Mouse (Mus musculus) adrenal gland, postnatal 25 days (tissue): ENCODE results near the gene Mzf1. TPM values are rescaled to one million over a fixed set of nuclear protein-coding genes. Genes with fewer than 3 reads are reported as not detected.

Source experiments
- DNase-seq: peaks from one replicate; pipeline ENCODE4 v3.0.0; 2021; ENCODE audit warnings: mixed read lengths
- total RNA-seq: library from RNA; stranded (reverse); gene quantifications from 2 replicates; pipeline ENCODE4 v1.2.3, GENCODE M21; 2021

Mzf1 gene
- total RNA-seq, 1 experiment from 2014 or later = 4.1 TPM

DNA sequence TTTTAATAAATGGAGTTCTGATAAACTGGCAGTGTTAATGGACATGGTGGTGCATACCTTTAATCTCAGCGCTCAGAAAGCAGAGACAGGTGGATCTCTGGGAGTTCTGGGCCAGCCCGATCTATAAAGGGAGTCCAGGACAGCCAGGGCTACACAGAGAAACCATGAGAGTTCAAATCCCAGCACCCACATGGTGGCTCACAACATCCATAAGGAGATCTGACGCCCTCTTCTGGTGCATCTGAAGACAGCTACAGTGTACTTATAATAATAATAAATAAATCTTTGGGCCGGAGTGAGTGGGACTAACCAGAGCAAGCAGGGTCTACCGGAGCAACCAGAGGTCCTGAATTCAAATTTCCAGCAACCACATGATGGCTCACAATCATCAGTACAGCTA lies 51.2 kb downstream of the Mzf1 start:
- no peak for DNase-seq

GRCm38 (mm10) chr7:13001584-13001983 lies 53.0 kb downstream of the Mzf1 start:
- no peak for DNase-seq

- no peak for DNase-seq
These were observed 55.7 kb downstream of the Mzf1 start, which contains the start of gene Trim28 for GRCm38 (mm10) chr7:12998851-12999250. Gene Trim28, plus strand, starts transcription at chr7:12999114.

DNA sequence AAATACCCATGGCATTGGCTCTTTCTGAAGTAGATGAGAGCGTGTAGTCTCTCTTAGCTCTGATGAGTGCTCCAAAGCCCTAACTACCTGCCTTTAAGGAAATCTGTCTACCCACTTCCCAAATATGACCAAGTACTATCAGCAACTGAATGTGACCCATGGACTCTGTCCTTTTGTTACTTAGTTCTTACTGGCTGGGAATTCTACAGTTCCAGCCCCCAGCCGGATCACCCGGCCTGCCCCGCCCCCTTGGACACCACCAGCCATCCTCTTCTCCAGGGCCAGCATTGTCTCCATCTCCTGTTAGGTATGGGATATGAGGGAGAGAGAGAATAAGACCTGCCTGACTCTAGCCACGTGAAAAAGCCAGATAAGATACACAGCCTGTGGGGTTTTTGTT lies 56.5 kb downstream of the Mzf1 start, which contains the start of gene Slc27a5:
Gene Slc27a5 (minus strand): TSS at position 140 of the 400 bp plus-strand sequence.
- DNase-seq = no peak

GRCm38 (mm10) chr7:12997230-12997629 lies 57.3 kb downstream of the Mzf1 start:
- DNase-seq = no peak

DNA sequence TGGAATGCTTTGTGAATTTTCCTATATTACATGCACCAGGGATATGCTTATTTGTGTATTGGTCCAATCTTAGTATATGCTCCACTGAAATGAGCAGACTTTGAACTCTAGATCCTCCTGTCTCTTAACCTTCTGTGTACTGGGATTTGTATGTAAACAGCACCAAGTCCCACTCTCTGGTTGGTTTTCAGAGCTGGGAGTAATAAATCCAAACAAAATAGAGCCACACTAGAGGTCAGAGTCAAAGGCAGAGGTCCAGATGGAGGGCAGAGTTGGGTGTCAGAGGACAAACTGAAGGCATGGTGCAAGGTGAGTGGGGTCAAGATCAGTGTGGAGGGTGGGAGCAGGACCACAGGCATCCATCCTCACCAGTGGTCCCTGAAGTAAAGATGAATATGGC lies 58.7 kb downstream of the Mzf1 start:
- DNase-seq = no peak

GRCm38 (mm10) chr7:12993148-12993547 lies 61.4 kb downstream of the Mzf1 start:
- DNase-seq = no peak

Other genes with a start within 250 kb of the Mzf1 start
- gene Zfp329, start 235.9 kb downstream of the Mzf1 start, total RNA-seq = 15.1 and 15.2 TPM in 2 replicates
- gene Zfp110, start 220.0 kb downstream of the Mzf1 start, total RNA-seq = 23.1 and 27.2 TPM in 2 replicates
- gene Zfp128, start 173.6 kb downstream of the Mzf1 start, total RNA-seq = 3.6 and 3.7 TPM in 2 replicates
- 13.6 and 17.5 TPM in 2 replicates for gene Zscan22, start 156.9 kb downstream of the Mzf1 start, total RNA-seq
- 829 and 881 TPM in 2 replicates for gene Rps5, start 132.5 kb downstream of the Mzf1 start, total RNA-seq
- gene Rnf225, start 127.3 kb downstream of the Mzf1 start, total RNA-seq = 0.18 and 0.29 TPM in 2 replicates
- 12.8 and 13.1 TPM in 2 replicates for gene Zfp324, start 88.9 kb downstream of the Mzf1 start, total RNA-seq
- gene Zfp446, start 76.9 kb downstream of the Mzf1 start, total RNA-seq = 8.0 and 9.0 TPM in 2 replicates
- gene Slc27a5, start 56.6 kb downstream of the Mzf1 start, total RNA-seq = 6.2 TPM in 1 of 2 replicates, not detected in the other
- 273 and 297 TPM in 2 replicates for gene Trim28, start 55.6 kb downstream of the Mzf1 start, total RNA-seq
- gene Zbtb45, start 44.7 kb downstream of the Mzf1 start, total RNA-seq = 15.3 and 16.1 TPM in 2 replicates
- 218 and 223 TPM in 2 replicates for gene Chmp2a, start 20.0 kb downstream of the Mzf1 start, total RNA-seq
- gene Ube2m, start 16.5 kb downstream of the Mzf1 start, total RNA-seq = 170 and 192 TPM in 2 replicates
- gene Vmn1r85, start 40.4 kb upstream of the Mzf1 start, total RNA-seq = not detected in 2 replicates
- gene Vmn1r86, start 65.2 kb upstream of the Mzf1 start, total RNA-seq = not detected in 2 replicates
- gene Vmn1r87, start 85.4 kb upstream of the Mzf1 start, total RNA-seq = not detected in 2 replicates
- 0.12 TPM in 1 of 2 replicates, not detected in the other for gene Vmn1r88, start 104.8 kb upstream of the Mzf1 start, total RNA-seq
- gene Vmn1r89, start 158.3 kb upstream of the Mzf1 start, total RNA-seq = not detected in 2 replicates
- 17.7 and 20.2 TPM in 2 replicates for gene Lig1, start 222.5 kb upstream of the Mzf1 start, total RNA-seq
- gene Zswim9, start 224.0 kb upstream of the Mzf1 start, total RNA-seq = 13.2 and 14.5 TPM in 2 replicates